Mouse (Mus musculus): ENCODE measurements around the gene H2afz.
"Not testable (repeated sequence)": the region's sequence is repeated elsewhere in the genome, so short reads cannot be mapped to it uniquely, and the experiment has no call there.

The H2afz gene

DNA sequence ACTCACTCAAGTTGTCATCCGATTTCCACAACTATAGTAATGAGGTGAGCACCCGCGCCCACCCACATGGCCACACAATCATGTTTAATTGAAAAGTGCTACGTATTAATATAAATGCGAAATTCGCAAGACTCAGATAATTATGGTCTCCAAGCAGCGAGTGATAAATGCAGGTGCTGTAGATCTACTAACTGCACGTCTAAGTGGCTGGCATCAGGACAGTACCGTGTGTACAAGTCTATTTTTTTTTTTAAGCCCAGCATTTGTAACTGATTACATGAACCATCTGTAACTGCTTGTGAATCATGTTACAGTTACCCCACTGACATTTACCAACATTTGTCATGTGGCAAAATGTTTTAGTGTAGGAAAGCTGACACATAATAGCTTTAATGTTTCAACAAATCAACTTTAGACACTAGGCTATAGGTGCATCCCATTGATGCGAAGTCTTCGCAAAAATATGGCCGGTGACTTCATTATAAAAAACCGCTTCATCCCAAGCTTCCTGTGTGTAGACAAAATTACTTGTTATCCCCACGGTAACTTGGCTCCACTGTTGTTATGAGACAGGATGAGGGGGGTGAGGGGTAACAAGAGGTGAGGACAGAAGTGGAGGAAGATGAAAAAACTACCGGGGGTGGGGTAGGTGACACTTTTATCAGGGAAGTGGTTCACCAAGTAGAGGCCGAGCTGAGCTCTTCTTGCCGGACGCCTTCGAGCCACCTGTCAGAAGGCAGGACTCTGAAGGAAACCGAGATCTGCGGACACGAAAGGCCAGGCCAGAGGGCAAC, 760 bp upstream of the H2afz start:
- DNase-seq (ENCODE audit: low spot score), result no peak

DNA sequence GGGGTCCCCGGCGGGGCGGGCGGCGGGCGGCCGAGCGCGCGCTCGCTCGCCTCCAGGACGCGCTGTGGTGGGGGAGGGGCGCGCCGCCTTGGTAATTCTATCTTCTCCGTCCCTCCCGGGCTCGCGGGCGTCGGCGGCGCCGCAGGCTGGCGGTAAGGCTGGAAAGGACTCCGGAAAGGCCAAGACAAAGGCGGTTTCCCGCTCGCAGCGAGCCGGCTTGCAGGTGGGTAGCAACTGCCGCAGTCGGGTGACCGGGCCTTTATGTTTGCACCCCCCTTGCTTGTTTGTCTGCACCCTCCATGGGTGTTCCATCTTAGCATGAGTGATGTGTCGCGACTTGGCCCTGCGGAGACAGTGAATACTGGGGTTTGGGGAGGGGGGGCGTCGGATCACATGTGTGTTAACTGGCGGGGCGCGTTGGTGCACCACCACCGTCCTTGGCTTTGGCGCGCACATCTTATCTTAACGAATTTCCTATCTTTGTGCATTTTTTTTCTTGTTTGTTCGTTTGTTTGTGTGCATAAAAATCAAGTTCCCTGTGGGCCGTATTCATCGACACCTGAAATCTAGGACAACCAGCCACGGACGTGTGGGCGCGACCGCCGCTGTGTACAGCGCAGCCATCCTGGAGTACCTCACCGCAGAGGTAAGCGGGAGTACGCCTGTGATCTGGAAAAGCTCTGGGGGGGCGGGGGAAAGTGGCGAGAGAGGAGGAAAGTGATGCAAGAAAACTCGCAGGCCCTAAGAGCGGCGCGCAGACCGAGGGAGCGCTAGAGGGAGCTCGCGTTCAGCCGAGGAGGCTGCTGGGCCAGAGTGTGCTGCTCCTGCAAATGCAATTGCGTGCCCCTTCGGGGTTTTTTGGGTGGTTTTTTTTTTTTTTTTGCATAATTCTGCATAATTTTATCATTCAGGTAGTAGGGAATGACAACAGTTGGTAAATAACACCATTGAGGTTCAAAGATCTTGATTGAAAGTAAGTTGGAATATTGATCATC, 998 bp downstream of the H2afz start:
- DNase-seq (ENCODE audit: low spot score), result peak; percentile 56

- DNase-seq (ENCODE audit: low spot score), result no peak
Measured at GRCm38 (mm10) chr3:137867133-137867436, 2.8 kb downstream of the H2afz start.

GRCm38 (mm10) chr3:137867437-137868093, 3.3 kb downstream of the H2afz start, which contains the start of gene Dnajb14:
TSS of gene Dnajb14 (plus strand) at chr3:137867675.
- DNase-seq (ENCODE audit: low spot score), result no peak

DNA sequence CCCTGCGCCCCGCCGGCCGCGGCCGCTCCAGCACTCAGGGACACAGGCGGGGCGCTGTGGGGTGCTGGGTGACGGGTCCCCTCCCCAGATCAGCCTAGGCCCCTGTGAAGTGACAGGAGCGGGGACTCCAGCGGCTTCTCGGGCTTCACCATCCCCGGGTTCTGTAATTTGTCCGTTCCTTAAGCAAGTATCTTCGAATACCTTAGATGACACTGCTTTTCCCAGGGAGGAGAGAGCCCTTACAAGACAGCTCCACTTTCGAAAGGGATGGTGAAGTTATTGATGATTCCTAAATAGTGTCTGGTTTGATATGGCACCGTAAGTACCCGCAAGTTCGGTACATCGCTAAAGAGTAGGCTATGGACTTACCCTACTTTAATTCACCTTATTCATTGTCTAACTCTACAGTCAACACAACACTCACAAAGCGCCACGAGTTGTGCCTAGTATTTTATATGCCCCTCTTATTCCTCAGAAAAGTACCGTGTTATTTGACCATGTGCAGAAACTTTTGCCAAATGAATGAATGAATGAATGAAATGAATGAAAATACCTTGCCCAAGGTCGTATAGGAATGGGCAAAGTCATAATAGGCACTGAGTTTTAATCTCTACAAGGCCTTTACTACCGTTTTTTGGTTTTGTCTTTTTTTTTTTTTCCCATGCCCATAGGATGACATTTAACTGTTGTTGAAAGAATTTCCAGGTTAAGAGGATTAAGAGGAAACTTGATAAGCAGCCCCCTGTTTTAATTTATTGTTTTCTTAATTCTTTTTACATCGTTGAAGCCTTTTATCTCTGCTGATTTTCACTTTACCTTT, 4.0 kb downstream of the H2afz start:
- DNase-seq (ENCODE audit: low spot score), result no peak

DNA sequence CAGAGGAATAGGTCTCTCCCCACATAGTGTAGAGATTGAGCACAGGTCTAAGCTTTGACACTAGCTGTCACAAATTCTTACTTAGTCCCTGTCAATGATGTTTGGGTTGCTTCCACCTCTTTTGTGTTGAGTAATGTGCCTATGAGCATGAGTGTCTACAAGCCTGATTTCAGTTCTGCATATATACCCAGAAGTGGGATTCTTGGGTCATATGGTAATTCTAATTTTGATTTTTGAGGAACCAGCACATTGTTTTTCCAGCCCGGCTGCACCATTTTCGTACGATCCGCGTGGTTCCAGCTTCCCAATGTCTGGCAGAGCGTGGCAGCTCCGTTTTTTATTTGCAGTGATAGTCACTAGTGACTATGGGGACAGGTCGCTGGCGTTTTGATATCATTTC, 5.1 kb downstream of the H2afz start:
- no peak for DNase-seq (ENCODE audit: low spot score)

- no peak for DNase-seq (ENCODE audit: low spot score)
Measured at GRCm38 (mm10) chr3:137879313-137879712, 15.0 kb downstream of the H2afz start.

DNA sequence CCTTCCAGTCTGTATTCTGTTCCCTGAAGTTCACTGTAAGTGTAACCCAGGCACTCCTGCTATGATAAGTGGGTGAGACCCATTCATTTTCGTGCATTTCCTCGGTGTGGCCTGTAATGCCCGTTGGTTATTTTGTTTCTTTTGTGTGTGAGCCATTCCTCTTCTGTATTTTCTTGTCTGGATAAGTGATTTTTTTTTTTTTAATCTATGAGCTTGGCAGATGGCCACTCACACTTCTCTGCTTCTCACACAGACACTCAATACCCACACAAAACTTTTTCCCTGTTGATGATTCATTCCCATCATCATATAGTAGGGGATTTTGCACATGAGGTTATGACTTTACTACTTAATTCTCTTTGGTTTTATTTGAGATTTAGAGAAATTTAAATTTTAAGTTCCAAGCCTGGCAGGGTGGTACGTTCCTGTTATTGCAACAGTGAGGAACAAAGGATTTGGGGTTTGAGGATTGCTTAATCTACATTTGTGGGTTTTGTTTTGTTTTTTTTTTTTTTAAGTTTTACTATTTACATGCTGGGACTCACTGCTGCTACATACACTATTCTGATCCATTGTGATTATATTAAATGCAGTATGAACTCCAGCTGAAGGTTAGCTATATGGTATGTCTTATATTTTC, 15.9 kb downstream of the H2afz start:
- no peak for DNase-seq (ENCODE audit: low spot score)

DNA sequence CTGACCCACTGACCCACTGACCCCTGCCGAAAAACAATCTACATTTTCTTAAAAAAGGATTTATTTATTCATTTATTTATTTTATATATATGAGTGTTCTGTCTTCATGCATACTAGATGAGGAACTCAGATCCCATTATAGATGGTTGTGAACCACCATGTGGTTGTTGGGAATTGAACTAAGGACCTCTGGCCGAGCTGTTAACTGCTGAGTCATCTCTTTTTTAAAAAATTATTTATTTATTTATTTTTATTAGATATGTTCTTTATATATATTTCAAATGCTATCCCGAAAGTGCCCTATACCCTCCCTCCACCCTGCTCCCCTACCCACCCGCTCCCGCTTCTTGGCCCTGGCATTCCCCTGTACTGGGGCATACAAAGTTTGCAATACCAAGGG, 16.8 kb downstream of the H2afz start:
- no peak for DNase-seq (ENCODE audit: low spot score)

- DNase-seq (ENCODE audit: low spot score), result no peak
Measured at GRCm38 (mm10) chr3:137887961-137888360, 23.7 kb downstream of the H2afz start.

GRCm38 (mm10) chr3:137891089-137891488, 26.8 kb downstream of the H2afz start:
- no peak for DNase-seq (ENCODE audit: low spot score)

DNA sequence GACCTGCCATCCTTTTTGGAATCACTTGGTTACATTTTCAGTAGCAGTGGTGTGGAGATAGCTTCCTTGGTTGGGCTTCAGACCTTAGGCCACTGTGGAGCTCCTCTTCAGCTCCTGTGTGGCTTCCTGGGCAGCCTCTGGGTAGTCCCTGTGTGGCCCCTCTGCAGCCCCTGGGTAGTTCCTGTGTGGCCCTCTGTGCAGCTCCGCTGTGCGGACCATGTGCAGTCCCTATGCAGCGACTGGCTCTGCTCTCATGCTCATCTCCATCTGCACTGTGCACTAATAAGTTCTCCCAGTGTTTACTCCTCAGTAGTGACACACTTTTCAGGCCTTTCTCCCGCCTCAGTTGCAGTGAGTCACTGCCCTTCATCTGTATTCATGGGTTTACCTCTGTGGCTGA, 27.8 kb downstream of the H2afz start:
- DNase-seq (ENCODE audit: low spot score), result no peak

GRCm38 (mm10) chr3:137893789-137894188, 29.5 kb downstream of the H2afz start:
- no peak for DNase-seq (ENCODE audit: low spot score)

GRCm38 (mm10) chr3:137895196-137895595, 30.9 kb downstream of the H2afz start:
- no peak for DNase-seq (ENCODE audit: low spot score)

GRCm38 (mm10) chr3:137896386-137896785, 32.1 kb downstream of the H2afz start:
- no peak for DNase-seq (ENCODE audit: low spot score)

DNA sequence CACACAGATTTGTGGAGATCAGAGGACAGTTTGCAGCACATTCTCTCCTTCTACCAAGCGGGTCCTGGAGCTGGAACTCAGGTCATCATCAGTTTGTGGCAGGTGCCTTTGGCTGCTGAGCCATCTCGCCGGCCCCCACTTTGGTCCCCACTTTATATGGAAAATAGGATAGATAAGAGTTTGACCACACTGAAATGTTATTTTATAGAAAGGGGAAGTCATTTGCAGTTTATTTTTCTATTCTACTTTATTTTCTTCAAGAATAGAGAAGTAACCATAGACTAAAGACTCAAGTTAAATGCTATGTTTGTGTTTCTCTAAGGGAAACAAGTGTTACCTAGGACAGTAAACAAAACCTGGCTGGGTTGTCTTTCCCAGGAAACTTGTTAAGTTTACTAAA, 32.6 kb downstream of the H2afz start:
- no peak for DNase-seq (ENCODE audit: low spot score)

- no peak for DNase-seq (ENCODE audit: low spot score)
Measured at GRCm38 (mm10) chr3:137897685-137898084, 33.4 kb downstream of the H2afz start.

DNA sequence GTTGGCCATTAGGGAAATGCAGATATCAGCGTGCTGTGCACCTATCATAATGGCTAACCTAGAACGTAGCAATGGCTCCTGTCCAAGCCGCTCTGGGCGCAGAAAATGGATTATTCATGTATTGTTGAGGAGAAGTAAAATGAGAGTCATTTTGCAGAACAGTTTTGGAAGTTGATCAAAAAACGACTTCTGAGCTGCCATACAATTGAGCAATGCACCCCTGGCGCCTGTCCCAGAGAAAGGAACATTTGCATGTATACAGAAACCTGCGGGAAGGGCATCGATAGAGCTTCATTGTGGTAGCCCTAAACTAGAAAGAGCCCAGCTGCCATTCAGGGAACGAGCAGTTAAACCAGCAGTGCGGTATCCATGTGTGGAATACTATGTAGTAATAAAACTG, 35.9 kb downstream of the H2afz start:
- no peak for DNase-seq (ENCODE audit: low spot score)

GRCm38 (mm10) chr3:137913093-137913492, 48.8 kb downstream of the H2afz start:
- no peak for DNase-seq (ENCODE audit: low spot score)

DNA sequence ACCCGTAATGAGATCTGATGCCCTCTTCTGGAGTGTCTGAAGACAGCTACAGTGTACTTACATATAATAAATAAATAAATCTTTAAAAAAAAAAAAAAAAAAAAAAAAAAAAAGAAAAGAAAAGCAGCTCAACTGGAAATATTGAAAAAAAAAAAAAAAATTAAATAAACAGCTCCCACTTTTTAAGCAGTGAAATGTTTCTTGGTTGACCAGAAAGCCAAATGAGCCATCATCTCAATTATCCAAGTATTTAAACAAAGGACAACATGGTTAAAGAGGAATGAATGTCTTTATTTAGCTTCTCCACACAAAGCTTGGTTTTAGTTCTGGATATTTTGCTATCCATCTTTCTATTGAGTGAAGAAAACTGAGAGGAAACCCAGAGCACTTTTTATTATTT, 50.3 kb downstream of the H2afz start:
- not testable (repeated sequence) for DNase-seq (ENCODE audit: low spot score)

All from urinary bladder, postnatal 10 days (tissue).